Mouse (Mus musculus): ENCODE data around the gene Ncoa7. TPM values are rescaled to one million over a fixed set of nuclear protein-coding genes. Genes with fewer than 3 reads are reported as not detected.

The Ncoa7 gene
- total RNA-seq (2023; ENCODE audit: inconsistent age), result 18.1 to 22.8 TPM (median 19.4 TPM) in 4 replicates

GRCm38 (mm10) chr10:30802681-30803586 is at the start of gene Ncoa7:
TSS of gene Ncoa7 (minus strand) at chr10:30803326.

GRCm38 (mm10) chr10:30842643-30843437 is 39.7 kb upstream of the Ncoa7 start, which contains the start of gene Hey2:
TSS of gene Hey2 (minus strand) at chr10:30842801.

GRCm38 (mm10) chr10:30629513-30629912 is 173.6 kb downstream of the Ncoa7 start, which contains the start of gene Hint3:
TSS of gene Hint3 (minus strand) at chr10:30629632.

GRCm38 (mm10) chr10:30600542-30600966 is 202.6 kb downstream of the Ncoa7 start, which contains the start of gene Trmt11:
TSS of gene Trmt11 (minus strand) at chr10:30600749.

Other genes with a start within 250 kb of the Ncoa7 start
- gene Trmt11, start 202.6 kb downstream of the Ncoa7 start, total RNA-seq (2023; ENCODE audit: inconsistent age), result 9.7 to 12.1 TPM (median 11.1 TPM) in 4 replicates
- 22.1 to 28.3 TPM (median 25.8 TPM) in 4 replicates for gene Hint3, start 173.7 kb downstream of the Ncoa7 start, total RNA-seq (2023; ENCODE audit: inconsistent age)
- 0.26 to 0.27 TPM in 2 of 4 replicates, not detected in the others for gene Hey2, start 39.5 kb upstream of the Ncoa7 start, total RNA-seq (2023; ENCODE audit: inconsistent age)

All from B cell, adult (primary cell).